Mouse (Mus musculus) ES-E14 (cell line): ENCODE results near the gene Itpka.

ENCODE experiments used
- CHD2 ChIP-seq: IDR thresholded peaks from 2 replicates; pipeline ENCODE4 v1.6.1; 2014; ENCODE audit warnings: mild to moderate bottlenecking, low read depth, low read length, inconsistent platforms
- HCFC1 ChIP-seq: IDR thresholded peaks from 2 replicates; pipeline ENCODE4 v1.6.1; 2012; ENCODE audit warnings: low read length, inconsistent platforms, borderline replicate concordance; ENCODE audit not compliant: insufficient read depth
- ZC3H11A ChIP-seq: IDR thresholded peaks from 2 replicates; pipeline ENCODE4 v1.6.1; 2012; ENCODE audit warnings: low read depth, mild to moderate bottlenecking, inconsistent platforms, low read length, borderline replicate concordance

- TF ChIP-seq ZC3H11A (no peak), HCFC1 (no peak), CHD2 (no peak)
Observed at GRCm38 (mm10) chr2:119743808-119744162, 1.6 kb downstream of the Itpka start.
